Mouse (Mus musculus) E14TG2a.4 (cell line): ENCODE data around the gene Aar2.

Experiments
- H3K27me3 ChIP-seq: 2 replicates; pipeline ENCODE4 v1.6.1; 2014; ENCODE audit warnings: low read length, control low read depth; ENCODE audit not compliant: insufficient read depth
- H3K36me3 ChIP-seq: 2 replicates; pipeline ENCODE4 v1.6.1; 2014; ENCODE audit warnings: low read length, control low read depth; ENCODE audit not compliant: insufficient read depth
- H3K4me1 ChIP-seq: replicated peaks from 2 replicates; pipeline ENCODE4 v1.6.1; 2014; ENCODE audit warnings: low read depth, low read length, control low read depth
- H3K4me3 ChIP-seq: replicated peaks from 2 replicates; pipeline ENCODE4 v1.5.1; 2014; ENCODE audit warnings: mild to moderate bottlenecking, low read length
- H3K9me3 ChIP-seq: 2 replicates; pipeline ENCODE4 v1.6.1; 2014; ENCODE audit warnings: low read length, control low read depth
- CTCF ChIP-seq: conservative IDR thresholded peaks from 2 replicates; pipeline ENCODE4 v1.5.1; 2014; ENCODE audit warnings: low read length
- NANOG ChIP-seq: IDR thresholded peaks from 2 replicates; pipeline ENCODE4 v1.6.1; 2014; ENCODE audit warnings: borderline replicate concordance, low read length, mixed read lengths
- POU5F1 ChIP-seq: IDR thresholded peaks from 2 replicates; pipeline ENCODE4 v1.6.1; 2014; ENCODE audit warnings: low read length, borderline replicate concordance

The Aar2 gene

DNA sequence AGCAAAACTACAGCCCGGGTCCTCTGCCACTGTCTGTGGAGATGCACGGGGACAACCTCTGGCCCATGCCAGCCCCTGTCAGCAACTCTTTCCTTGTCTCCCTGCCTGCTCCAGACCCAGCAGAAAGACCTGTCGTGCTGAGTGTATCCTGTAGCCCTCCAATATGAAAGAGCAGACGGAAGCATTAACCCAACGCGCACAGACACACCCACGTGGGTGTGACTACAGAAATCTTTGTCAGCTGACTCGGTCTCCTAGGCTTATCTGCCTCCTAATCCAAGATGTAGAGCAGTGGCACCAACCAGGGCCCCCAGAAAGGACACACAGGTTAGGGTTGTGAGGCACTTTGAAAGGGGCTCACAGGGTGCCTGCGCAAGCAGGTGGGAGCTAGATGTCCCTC, 56.3 kb downstream of the Aar2 start:
- H3K4me1 ChIP-seq: peaks cover 37% of the 10 kb centered on the region
- H3K36me3 ChIP-seq: no peaks in the 10 kb centered on the region
- no peak for TF ChIP-seq CTCF
- no peak for TF ChIP-seq POU5F1
- TF ChIP-seq NANOG: no peak

DNA sequence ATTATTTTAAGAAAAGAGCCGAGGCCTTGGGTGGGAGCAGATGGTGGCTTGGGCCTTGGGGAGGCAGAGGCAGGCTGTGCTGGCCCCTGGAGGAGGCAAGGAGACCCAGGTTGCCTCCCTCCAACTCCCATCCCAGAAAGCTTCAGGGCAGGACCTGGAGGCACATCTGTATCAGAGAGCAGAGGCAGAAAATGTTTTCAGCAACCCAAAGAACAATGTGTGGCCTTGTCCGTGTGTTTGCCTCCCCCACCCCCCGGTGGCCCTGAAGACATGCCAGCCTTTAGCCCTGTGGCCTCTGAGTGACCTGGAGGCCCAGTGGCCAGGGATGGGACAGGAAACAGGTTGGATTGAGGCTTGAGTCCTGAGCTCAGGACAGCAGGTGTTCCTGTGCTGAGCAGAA, 57.8 kb downstream of the Aar2 start:
- Histone ChIP-seq H3K9me3 (peaks cover 6% of the 10 kb centered on the region), H3K36me3 (no peaks in the 10 kb centered on the region), H3K4me1 (peaks cover 38% of the 10 kb centered on the region), H3K27me3 (peaks cover 41% of the 10 kb centered on the region), H3K4me3 (no peak overlapping the region)
- TF ChIP-seq CTCF (no peak), POU5F1 (no peak), NANOG (no peak)

More for the DNA sequence above, 56.3 kb downstream of the Aar2 start:
- Histone ChIP-seq H3K27me3 (peaks cover 32% of the 10 kb centered on the region), H3K4me3 (0 out of 2 replicates have a peak overlapping the region, but pooled peaks have one; percentile 5), H3K9me3 (peaks cover 6% of the 10 kb centered on the region)

DNA sequence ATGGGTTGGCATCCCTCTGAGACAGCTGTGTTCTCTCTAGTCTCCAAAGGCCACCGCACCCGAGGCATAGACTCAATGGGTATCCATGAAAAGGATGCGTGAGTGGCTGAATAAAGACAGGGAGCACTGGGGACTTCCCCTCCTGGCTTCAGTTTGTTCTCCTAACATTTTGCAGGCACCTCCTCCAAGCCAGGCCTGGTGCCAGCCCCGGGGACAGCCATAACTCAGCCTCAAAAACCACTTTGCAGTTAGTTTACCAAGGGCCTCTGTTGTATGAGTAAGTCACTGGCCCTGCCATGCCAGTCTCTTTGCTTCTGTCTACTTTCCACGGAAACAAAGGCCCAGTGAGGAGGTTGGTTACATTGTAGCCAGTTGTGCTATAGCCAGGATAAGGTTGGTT, 58.6 kb downstream of the Aar2 start:
- TF ChIP-seq POU5F1: no peak
- TF ChIP-seq NANOG: no peak
- no peak for TF ChIP-seq CTCF
- peaks cover 47% of the 10 kb centered on the region for H3K27me3 ChIP-seq
- no peaks in the 10 kb centered on the region for H3K36me3 ChIP-seq
- H3K4me1 ChIP-seq: peaks cover 44% of the 10 kb centered on the region
- no peak overlapping the region for H3K4me3 ChIP-seq
- peaks cover 6% of the 10 kb centered on the region for H3K9me3 ChIP-seq

DNA sequence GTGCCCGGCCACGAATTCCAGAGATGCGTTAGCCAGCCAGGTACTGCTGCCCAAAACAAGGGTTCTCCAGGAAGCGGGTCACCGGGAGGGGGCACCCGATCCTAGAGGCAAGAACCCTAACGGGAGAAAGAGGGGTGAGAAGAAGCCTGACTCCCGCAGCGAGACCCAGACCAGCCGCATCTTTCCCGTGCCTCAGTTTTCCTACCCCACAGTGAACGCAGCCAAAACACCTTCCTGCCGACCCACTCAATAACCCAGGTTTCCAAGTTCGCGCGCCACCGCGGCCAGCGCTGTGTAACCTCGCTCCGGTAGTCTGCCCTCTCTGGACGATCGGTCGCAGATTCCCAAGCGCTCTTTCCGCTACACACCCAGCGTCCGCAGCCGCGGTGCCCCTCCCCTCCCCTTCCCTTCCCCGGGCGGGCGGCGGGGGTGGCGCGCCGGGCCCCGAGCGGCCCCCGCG, 65.7 kb downstream of the Aar2 start:
- H3K4me3 ChIP-seq: peak overlapping the region; percentile 94
- peaks cover 70% of the 10 kb centered on the region for H3K27me3 ChIP-seq
- peaks cover 51% of the 10 kb centered on the region for H3K4me1 ChIP-seq
- no peaks in the 10 kb centered on the region for H3K36me3 ChIP-seq
- H3K9me3 ChIP-seq: no peaks in the 10 kb centered on the region
- TF ChIP-seq POU5F1 (no peak), NANOG (no peak), CTCF (peak; percentile 16)

DNA sequence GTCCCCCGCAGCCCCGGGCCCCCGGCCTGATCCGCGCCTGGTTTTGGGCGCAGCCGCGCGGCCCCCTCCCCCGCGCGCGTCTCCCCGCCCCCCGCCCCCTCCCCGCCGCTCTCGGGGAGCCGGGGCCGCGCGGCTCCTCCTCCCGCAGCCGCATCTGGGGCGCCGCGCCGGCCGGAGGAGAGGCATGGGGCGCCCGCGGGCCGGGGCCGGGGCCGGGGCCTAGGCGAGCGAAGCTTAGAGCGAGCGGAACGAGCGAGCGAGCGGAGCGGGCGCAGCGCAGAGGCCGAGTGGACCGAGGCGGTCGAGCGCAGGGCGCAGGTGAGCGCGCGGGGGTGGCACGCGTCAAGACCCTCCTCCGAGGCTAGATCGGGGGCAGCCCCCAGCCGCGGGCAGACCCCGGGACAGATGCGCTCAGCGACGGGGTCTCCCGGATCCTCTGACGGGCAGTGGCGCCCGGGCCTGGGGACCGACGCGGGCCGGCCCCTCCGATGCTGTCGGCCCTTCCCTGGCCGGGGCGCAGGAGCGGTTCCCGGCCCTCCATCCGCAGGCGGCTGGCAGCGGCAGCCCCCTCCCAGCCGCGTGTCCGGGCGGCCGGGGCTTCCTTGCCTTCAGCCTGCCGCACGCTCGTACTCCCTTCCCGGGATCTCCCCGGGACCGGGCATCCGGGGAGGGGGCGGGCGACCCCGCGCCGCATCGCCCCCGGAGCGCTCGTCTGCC, 66.3 kb downstream of the Aar2 start, which contains the start of gene Dlgap4:
Dlgap4 (plus strand) TSS at position 165 of the 717 bp plus-strand sequence.
- peaks cover 71% of the 10 kb centered on the region for H3K27me3 ChIP-seq
- H3K36me3 ChIP-seq: no peaks in the 10 kb centered on the region
- TF ChIP-seq NANOG: no peak
- TF ChIP-seq CTCF: no peak
- no peaks in the 10 kb centered on the region for H3K9me3 ChIP-seq
- H3K4me1 ChIP-seq: peaks cover 54% of the 10 kb centered on the region
- H3K4me3 ChIP-seq: peak within 1 kb of the TSS; percentile 94

DNA sequence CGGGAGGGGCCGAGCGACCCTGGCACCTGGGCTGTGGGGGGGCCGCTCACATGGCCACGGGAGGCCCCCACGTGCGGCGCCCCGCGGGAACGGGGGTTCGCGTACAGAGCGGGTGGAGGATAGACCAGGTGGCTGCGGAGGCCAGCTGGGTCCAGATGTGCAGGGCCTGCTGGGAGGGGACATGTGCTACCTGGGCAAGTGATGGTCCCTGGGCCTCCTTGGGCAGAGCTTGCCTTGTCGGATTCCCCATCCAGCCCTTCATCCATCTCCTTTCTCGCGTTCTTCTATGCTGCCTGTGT, 66.8 kb downstream of the Aar2 start:
- TF ChIP-seq CTCF (no peak), POU5F1 (no peak), NANOG (no peak)
- H3K4me3 ChIP-seq: peak overlapping the region; percentile 94
- H3K4me1 ChIP-seq: peaks cover 59% of the 10 kb centered on the region
- H3K9me3 ChIP-seq: no peaks in the 10 kb centered on the region
- H3K36me3 ChIP-seq: no peaks in the 10 kb centered on the region
- peaks cover 74% of the 10 kb centered on the region for H3K27me3 ChIP-seq

DNA sequence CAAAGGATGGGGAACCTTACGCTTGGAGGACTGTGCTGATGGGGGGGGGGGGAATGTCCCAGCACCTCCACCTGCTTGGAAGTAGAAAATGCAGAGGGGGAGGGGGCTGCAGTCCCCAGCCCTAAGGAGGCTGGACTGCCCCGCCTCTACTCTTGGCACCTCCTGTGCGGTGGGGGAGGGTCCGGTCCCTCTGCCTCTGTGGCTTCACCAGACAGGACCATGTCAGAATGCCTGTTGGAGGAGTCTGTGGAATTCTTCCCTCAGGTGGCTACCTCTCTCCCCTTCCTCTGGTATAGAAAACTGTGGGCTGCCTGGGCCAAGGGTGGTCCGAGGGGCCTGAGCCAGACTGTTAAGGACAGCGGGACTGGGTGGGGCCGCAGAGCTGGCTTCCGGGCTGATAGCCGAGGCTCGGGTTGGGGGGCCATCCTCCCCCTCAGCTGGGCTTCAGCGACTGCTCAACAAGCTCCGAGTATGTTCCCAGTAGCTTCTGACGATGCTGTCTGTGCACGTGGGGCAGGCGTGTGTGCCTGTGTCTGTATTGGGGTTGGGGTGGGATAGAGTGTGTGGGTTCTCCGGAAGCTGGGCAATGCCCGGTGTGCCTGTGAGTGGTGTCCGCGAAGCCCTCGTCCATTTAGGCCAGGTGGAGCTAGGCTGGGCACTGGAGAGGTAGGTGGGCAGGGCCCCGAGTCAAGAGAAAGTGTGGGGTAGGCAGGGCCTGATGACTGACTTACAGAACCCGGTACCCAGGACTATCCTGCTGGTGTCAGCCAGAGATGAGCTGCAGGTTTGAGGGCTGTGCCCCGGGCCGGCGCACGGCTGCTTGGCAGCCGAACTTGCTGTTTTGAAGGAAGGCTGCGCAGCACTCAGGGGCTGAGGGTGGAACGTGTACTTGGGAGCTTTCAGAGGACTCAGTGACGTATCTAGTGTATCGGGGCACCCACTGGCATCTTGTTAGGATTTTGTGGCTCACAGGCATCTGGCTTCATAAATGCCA, 67.6 kb downstream of the Aar2 start:
- no peaks in the 10 kb centered on the region for H3K36me3 ChIP-seq
- TF ChIP-seq CTCF: no peak
- no peak for TF ChIP-seq NANOG
- no peak for TF ChIP-seq POU5F1
- H3K27me3 ChIP-seq: peaks cover 67% of the 10 kb centered on the region

DNA sequence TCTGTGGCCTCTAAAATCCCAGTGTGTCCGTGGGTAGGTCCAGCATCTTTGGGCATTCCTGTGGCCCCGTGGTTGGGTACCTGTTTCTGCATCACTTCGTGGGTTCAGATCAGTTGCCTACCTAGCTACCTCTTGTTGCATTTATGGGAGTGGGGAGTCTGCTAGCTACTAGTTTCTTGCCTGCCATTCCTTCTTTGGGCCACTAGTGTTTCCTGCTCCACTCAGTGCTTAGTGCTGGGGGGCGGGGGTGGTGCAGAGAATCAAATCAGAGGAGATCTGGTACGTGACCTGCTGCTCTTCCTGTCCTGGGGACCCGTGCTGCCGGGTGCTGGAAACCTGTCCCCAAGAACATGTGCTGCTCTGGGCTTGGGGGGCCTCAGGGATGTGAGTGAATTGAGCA, 69.1 kb downstream of the Aar2 start:
- Histone ChIP-seq H3K4me1 (peaks cover 65% of the 10 kb centered on the region), H3K4me3 (no peak overlapping the region), H3K27me3 (peaks cover 54% of the 10 kb centered on the region), H3K9me3 (no peaks in the 10 kb centered on the region), H3K36me3 (no peaks in the 10 kb centered on the region)
- TF ChIP-seq NANOG (no peak), POU5F1 (no peak), CTCF (no peak)

More for the DNA sequence above, 67.6 kb downstream of the Aar2 start:
- Histone ChIP-seq H3K4me3 (peak overlapping the region; percentile 94), H3K9me3 (no peaks in the 10 kb centered on the region), H3K4me1 (peaks cover 66% of the 10 kb centered on the region)
